Mouse (Mus musculus) urinary bladder, adult 2 months (tissue): ENCODE measurements around the gene 4930404N11Rik. TPM values are rescaled to one million over a fixed set of nuclear protein-coding genes. Genes with fewer than 3 reads are reported as not detected.

ENCODE experiments used
- DNase-seq: peaks from one replicate; pipeline ENCODE4 v3.0.0; 2022; ENCODE audit warnings: low spot score
- polyA plus RNA-seq: library from polyadenylated mRNA; depleted of rRNA; stranded (reverse); fragments of >200 nt; gene quantifications from 2 replicates; pipeline ENCODE4 v1.2.3, GENCODE M21; 2012

4930404N11Rik gene
- polyA plus RNA-seq, 1 experiment: 2.1 TPM

- DNase-seq: no peak
Measured at GRCm38 (mm10) chr10:81401521-81402226, 36.1 kb upstream of the 4930404N11Rik start.

GRCm38 (mm10) chr10:81401205-81401520, 35.5 kb upstream of the 4930404N11Rik start:
- no peak for DNase-seq

DNA sequence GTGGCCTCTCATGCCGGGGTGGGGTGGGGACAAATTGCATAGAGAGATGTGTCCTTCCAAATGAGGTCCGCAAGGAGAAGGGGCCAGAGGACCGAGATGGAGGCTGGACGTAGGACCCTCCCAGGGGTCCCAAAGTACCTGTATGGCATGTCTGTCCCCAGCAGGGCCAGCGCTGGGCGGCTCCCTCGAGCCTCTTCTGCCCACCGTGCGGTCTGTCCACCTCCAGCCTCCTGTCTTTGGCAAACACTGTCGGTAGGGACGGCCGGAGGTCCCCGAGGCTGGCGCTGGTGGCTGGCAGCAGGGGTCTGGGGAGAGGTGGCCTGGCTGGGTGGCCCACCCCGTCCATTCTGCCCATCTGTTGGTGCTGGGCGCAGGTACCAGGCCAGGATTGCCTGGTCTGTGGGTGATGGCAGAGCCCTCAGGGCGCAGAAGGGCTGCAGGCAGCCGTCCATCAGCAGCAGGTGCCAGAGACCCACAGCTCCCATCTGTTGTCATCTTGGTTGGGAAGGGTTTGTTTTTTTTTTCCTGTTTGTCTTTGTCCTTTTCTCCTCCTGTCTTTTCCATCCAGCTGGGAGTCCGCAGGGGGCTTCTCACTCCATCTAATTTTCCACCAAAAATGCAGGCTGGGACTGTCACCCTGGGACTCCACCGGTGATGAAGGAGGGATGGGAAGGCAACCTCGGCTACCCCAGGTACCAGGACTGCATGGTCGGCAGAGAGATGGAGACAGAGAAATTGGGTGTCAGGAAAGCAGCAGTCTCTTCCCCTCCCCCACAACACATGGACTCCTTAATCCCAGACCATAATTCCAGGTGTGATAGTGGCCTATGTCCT, 35.0 kb upstream of the 4930404N11Rik start:
- DNase-seq: no peak

GRCm38 (mm10) chr10:81399798-81400308, 34.2 kb upstream of the 4930404N11Rik start:
- DNase-seq: no peak

DNA sequence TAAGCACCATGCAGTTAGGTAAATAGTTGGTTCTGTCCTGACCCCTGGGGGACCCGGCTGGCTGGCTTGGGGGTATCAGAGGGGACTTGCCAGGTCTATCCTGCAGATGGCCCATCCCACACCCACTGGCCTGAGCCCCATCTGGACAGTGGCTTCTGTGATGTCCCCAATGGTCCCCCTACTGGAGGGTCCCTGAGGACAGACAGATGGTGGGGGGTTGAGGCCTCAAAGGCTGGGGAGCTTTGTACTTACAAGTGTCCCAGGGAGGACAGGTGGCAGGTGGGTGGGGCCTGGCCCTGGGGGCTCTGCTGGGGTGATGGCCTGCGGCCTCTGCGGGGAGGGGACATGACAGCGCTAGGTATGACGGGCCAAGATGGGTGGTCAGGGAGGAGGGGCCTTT, 33.7 kb upstream of the 4930404N11Rik start:
- no peak for DNase-seq

- DNase-seq: no peak
Measured at GRCm38 (mm10) chr10:81396749-81397148, 31.1 kb upstream of the 4930404N11Rik start.

DNA sequence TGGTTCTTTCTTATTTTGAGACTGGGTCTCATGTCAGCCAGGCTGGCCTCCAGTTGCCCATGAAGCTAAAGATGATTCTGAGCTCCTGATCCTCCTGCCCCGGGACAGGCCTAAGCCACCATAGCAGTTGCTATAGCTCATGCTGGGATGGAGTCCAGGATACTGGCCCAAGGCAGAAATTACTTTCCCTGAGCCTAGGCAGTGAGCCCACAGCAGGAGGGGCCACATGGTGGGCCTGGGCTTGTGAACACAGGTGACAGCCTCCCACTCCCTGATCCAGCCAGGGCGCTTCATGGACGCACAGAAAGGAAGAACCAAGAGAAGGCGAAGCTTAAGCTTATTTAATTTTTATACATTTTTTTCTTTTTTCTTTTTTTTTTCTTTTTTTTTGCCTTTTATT, 30.2 kb upstream of the 4930404N11Rik start:
- no peak for DNase-seq

- DNase-seq: no peak
Measured at GRCm38 (mm10) chr10:81395127-81395526, 29.5 kb upstream of the 4930404N11Rik start.

DNA sequence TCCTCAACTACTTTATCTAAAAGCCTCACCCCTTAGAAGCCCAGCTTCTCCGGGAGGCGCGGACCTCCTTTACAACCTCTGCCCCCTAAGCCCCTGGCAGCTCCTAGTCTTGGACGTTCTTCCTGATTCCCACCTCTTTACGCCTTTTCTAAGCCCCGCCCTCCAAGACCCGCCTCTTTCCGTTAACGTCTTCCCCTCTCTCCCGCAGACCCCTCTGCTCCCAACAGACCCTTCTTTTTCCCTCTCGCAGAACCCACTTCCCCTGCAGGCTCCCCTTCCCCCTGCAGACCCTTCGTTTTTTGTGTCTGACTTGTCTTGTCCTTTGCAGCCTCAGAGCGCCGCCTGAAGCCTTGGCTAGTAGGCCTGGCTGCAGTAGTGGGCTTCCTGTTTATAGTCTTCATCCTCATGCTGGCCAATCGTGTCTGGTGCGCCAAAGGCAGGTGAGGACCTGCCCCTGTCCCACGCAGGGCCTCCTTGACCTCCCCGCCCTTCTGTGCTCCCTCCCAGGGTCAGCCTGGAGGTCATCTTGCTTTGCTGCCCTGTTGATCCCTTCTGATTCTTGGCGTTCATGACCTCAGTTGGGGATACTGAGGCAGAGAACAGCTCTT, 27.9 kb upstream of the 4930404N11Rik start:
- no peak for DNase-seq

DNA sequence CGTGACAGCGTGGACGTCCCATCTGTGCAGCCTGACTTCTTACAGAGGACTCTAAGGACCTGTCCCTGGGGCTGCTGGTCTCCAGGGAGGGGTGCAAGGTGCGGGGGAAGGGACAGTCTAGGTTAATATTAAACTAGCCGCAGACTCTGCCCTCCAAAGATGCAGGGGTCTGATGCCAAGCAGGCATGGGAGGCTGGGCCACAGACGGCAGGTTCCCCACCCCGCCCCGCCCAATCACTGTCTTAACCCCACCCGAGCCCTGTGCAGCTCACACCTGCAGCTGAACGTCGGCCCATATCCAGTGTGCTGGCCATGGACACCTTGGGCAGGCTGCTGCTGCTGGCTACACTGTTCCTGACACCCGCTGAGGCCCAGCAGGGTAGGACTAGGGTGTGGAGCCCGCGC, 27.2 kb upstream of the 4930404N11Rik start, which contains the start of gene Smim24:
Gene Smim24, plus strand, starts transcription at position 271 of the 405 bp plus-strand sequence.
- no peak for DNase-seq

GRCm38 (mm10) chr10:81392270-81392669, 26.7 kb upstream of the 4930404N11Rik start:
- no peak for DNase-seq

DNA sequence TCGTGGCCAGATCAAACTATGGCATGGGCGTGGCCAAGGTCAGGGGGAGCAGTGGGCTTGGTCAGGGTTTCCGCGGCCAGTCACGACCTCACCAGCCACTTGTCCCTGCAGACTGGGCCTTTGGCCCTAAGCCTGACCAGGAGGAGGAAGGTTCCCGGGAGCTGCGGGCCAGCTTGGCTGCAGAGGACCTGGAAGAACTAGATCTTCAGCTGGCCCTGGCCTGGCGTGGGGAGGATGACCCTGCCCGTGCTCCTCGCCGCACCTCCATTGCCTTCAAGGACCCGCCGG, 25.0 kb upstream of the 4930404N11Rik start:
- no peak for DNase-seq

GRCm38 (mm10) chr10:81389801-81390677, 24.4 kb upstream of the 4930404N11Rik start:
- peak; percentile 59 for DNase-seq

DNA sequence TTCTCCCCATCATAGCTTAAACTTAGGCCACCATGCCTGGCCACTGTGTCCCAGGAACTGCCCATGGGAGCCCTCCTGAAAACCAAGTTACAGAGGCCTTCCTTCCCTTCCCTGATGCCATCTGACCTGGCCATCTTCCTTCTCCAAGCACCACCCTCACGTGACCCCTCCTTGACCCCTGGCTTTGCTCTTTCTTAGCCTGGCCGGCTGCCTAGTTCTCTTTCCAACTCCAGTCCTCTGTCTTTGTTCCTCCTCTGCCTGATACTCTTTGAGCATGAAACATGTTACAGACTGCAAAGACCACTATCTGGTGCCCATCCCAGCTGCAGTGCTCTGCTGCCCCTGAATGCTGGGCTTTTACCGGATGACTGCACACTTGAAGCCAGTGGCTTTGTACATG, 23.8 kb upstream of the 4930404N11Rik start:
- no peak for DNase-seq

DNA sequence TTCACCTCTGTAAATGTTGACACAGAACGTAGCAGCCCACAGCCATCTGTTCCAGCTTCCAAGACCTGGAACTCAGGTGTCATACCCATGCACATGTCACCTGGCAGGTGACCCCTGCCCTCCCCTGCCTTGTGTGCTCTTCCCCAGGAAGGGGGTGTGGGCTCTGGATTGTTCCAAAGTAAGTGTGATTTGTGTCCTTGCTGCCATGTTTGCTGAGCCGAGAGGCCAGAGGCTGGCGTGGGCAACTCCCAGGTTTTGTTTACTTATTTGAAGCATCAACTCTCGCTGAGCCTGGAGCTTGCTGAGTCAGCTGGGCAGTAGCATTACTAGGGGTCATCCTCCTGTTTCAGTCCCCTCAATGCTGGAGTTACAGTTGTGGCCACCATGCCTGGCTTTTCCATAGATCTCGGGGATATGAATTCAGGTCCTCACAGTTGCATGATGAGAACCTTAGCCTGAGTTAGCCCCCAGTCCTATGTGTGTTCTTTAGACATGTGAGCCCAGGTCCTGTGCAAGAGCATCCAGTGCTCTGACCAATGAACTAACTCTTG, 23.0 kb upstream of the 4930404N11Rik start, which contains the start of gene Gm48552:
Gene Gm48552, plus strand, starts transcription at position 501 of the 551 bp plus-strand sequence.
- DNase-seq: no peak

DNA sequence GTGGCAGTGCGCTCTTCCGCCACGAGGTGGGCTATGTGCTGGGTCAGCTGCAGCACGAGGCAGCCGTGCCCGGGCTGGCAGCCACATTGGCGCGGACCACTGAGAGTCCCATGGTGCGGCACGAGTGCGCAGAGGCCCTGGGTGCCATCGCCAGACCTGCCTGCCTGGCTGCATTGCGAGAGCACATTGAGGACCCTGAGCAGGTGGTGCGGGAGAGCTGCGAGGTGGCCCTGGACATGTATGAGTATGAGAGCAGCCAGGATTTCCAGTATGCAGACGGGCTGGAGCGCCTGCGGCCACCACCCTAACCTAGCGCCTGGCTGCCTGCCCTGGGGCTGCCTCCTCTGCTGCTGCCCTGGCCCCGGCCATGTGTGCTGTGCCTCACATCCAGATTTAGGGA, 22.1 kb upstream of the 4930404N11Rik start:
- no peak for DNase-seq

DNA sequence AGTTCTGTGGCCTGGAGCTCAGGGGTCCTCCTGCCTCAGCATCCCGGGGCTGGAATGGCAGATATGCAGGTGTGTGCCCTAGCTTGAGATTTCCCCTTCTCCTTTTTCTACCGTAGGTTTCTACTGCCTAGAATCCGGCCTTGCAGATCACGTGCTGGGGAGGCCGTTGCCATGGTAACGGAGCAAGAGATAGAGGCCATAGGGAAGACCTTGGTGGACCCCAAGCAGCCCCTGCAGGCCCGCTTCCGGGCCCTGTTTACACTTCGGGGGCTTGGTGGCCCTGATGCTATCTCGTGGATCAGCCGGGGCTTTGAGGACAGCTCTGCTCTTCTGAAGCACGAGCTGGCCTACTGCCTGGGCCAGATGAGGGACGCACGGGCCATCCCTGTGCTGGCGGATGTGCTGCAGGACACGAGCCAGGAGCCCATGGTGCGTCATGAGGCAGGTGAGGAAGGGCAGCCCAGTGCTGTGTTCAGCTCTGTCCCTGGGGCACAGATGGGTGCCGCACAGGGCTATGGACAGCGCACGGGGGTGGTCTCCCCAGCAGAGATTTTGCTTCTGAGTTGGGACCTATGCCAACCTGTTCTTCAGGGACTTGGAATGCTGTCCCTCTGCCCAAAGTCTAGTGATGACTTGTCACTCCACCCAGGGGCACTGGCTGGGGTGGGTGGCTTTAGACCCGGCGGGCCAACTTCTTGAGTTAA, 20.1 kb upstream of the 4930404N11Rik start:
- no peak for DNase-seq

- no peak for DNase-seq
Measured at GRCm38 (mm10) chr10:81384605-81384982, 19.0 kb upstream of the 4930404N11Rik start.

DNA sequence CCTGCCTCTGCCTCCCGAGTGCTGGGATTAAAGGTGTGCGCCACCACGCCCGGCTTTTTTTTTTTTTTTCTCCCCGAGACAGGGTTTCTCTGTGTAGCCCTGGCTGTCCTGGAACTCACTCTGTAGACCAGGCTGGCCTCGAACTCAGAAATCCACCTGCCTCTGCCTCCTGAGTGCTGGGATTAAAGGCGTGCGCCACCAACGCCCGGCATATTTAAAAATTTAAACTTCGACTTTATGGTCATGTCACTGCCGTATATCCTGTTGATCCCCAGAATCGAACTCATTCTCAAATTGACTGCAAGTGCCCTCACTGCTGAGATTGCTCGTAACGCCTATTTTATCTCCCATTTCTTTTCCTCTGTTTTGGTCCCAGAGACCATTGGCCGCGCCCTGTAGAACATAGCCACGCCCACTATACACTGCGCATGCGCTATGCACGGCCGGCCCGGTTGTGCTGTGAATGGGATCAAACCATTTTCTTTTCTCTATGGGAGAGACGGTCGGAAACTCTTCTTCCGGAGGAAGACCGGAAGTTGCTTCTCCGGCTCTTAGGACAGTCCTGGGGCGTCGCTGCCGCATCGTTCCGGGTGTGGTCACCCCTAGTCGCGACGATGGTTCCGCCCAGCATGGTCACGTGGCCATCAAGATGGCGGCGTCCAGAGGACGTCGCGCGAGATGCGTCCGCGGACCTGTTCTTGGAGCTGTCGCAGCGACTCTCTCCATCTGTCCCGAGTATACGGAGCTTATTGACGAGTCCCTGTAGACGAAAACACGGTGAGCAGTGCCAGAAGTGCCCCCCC, 18.4 kb upstream of the 4930404N11Rik start, which contains the start of the genes Dohh and Gm48551:
Gene Dohh, plus strand, starts transcription at position 627 of the 803 bp plus-strand sequence.
Gene Gm48551, plus strand, starts transcription at position 665 of the 803 bp plus-strand sequence.
- DNase-seq: peak; percentile 96

- no peak for DNase-seq
Measured at GRCm38 (mm10) chr10:81382039-81382438, 16.4 kb upstream of the 4930404N11Rik start.
